Mouse (Mus musculus) CH12.LX (cell line): ENCODE data around the gene Nkx2-3. TPM values are rescaled to one million over a fixed set of nuclear protein-coding genes. Genes with fewer than 3 reads are reported as not detected.
A peak's percentile ranks its signal among the peaks of the same experiment; 100 is the strongest.

ENCODE experiments used
- DNase-seq: peaks from one replicate; pipeline ENCODE4 v3.0.0-alpha.2; 2013; ENCODE audit errors: extremely low read depth
- H3K27ac ChIP-seq: 2 replicates; pipeline ENCODE4 v1.5.1; 2012; ENCODE audit warnings: low read depth, mild to moderate bottlenecking, control low read depth, moderate library complexity; ENCODE audit not compliant: insufficient read depth
- H3K27me3 ChIP-seq: replicated peaks from 2 replicates; pipeline ENCODE3; 2012; ENCODE audit warnings: inconsistent platforms
- H3K36me3 ChIP-seq, 2 experiments: replicated peaks in 1 of 2; 2 replicates each; pipeline versions ENCODE3 to v1.6.1; 2012; ENCODE audit warnings: inconsistent platforms in 1 of 2, low read length in 1 of 2, mild to moderate bottlenecking in 1 of 2, mixed read lengths in 1 of 2, moderate library complexity in 1 of 2; ENCODE audit not compliant: control insufficient read depth in 1 of 2, insufficient read depth in 1 of 2
- H3K4me1 ChIP-seq, 2 experiments: 2 replicates each; pipeline ENCODE4 v1.6.1; 2012; ENCODE audit warnings: inconsistent platforms in 1 of 2, moderate library complexity in 1 of 2; ENCODE audit not compliant: insufficient read depth in 2 of 2, control insufficient read depth in 1 of 2
- H3K4me2 ChIP-seq: 2 replicates; pipeline ENCODE4 v1.6.1; 2012; ENCODE audit warnings: low read depth, mild to moderate bottlenecking, control low read depth; ENCODE audit not compliant: poor library complexity, insufficient read depth, severe bottlenecking
- H3K4me3 ChIP-seq, 3 experiments: fragments of 150-350 bp in 1 of 3; sonication (generic) in 1 of 3; replicated peaks in 1 of 3; 2 replicates each; pipeline versions ENCODE3 to v1.5.1; 2011 to 2012; ENCODE audit warnings: low read depth in 2 of 3, low read length in 2 of 3, mild to moderate bottlenecking in 2 of 3, moderate library complexity in 2 of 3, control low read depth in 1 of 3, improper control_type of control experiment in 1 of 3, inconsistent platforms in 1 of 3, mixed read lengths in 1 of 3; ENCODE audit not compliant: poor library complexity in 1 of 3
- H3K79me2 ChIP-seq: replicated peaks from 2 replicates; pipeline ENCODE4 v1.6.1; 2012; ENCODE audit warnings: mild to moderate bottlenecking, moderate library complexity; ENCODE audit not compliant: control insufficient read depth, poor library complexity, insufficient read depth, severe bottlenecking; ENCODE audit errors: extremely low read depth
- H3K9ac ChIP-seq: 2 replicates; pipeline ENCODE4 v1.6.1; 2012; ENCODE audit warnings: low read depth, mild to moderate bottlenecking, control low read depth, moderate library complexity; ENCODE audit not compliant: insufficient read depth
- H3K9me3 ChIP-seq: replicated peaks from 2 replicates; pipeline ENCODE3; 2012; ENCODE audit warnings: low read length, inconsistent platforms, mixed read lengths
- CHD1 ChIP-seq: IDR thresholded peaks from 2 replicates; pipeline ENCODE4 v1.6.1; 2012; ENCODE audit warnings: low read depth, low read length, improper control_type of control experiment, inconsistent platforms
- CTCF ChIP-seq, 2 experiments: IDR thresholded peaks in 1 of 2; conservative IDR thresholded peaks in 1 of 2; 2 replicates each; pipeline ENCODE4 v1.5.1; 2011 to 2012; ENCODE audit warnings: low read depth in 2 of 2, low read length in 2 of 2, improper control_type of control experiment in 1 of 2, inconsistent platforms in 1 of 2, mild to moderate bottlenecking in 1 of 2, moderate library complexity in 1 of 2
- E2F4 ChIP-seq: IDR thresholded peaks from 2 replicates; pipeline ENCODE4 v1.6.1; 2011; ENCODE audit warnings: low read depth, low read length, improper control_type of control experiment; ENCODE audit not compliant: insufficient replicate concordance
- ELF1 ChIP-seq: IDR thresholded peaks from 2 replicates; pipeline ENCODE4 v1.6.1; 2014; ENCODE audit warnings: low read depth, mild to moderate bottlenecking, inconsistent platforms, low read length, improper control_type of control experiment
- ETS1 ChIP-seq: conservative IDR thresholded peaks from 2 replicates; pipeline ENCODE4 v1.6.1; 2012; ENCODE audit warnings: low read depth, mild to moderate bottlenecking, inconsistent platforms, low read length, improper control_type of control experiment, moderate library complexity
- GABPA ChIP-seq: IDR thresholded peaks from 2 replicates; pipeline ENCODE4 v1.6.1; 2012; ENCODE audit warnings: low read depth, low read length, improper control_type of control experiment, inconsistent platforms; ENCODE audit not compliant: insufficient replicate concordance
- JUN ChIP-seq: IDR thresholded peaks from 2 replicates; pipeline ENCODE4 v1.6.1; 2011; ENCODE audit warnings: low read depth, mild to moderate bottlenecking, low read length, improper control_type of control experiment, moderate library complexity; ENCODE audit not compliant: insufficient read depth
- JUND ChIP-seq: conservative IDR thresholded peaks from 2 replicates; pipeline ENCODE4 v1.6.1; 2011; ENCODE audit warnings: low read depth, low read length, improper control_type of control experiment
- KAT2A ChIP-seq: IDR thresholded peaks from 2 replicates; pipeline ENCODE4 v1.6.1; 2012; ENCODE audit warnings: low read length, improper control_type of control experiment, inconsistent platforms; ENCODE audit not compliant: insufficient replicate concordance
- MAFK ChIP-seq: IDR thresholded peaks from 2 replicates; pipeline ENCODE4 v1.6.1; 2011; ENCODE audit warnings: low read length, improper control_type of control experiment; ENCODE audit not compliant: insufficient replicate concordance
- MEF2A ChIP-seq: IDR thresholded peaks from 2 replicates; pipeline ENCODE4 v1.6.1; 2014; ENCODE audit warnings: low read depth, mild to moderate bottlenecking, inconsistent platforms, low read length, improper control_type of control experiment, borderline replicate concordance
- MXI1 ChIP-seq: IDR thresholded peaks from 2 replicates; pipeline ENCODE4 v1.6.1; 2011; ENCODE audit warnings: mild to moderate bottlenecking, low read depth, low read length, improper control_type of control experiment
- PAX5 ChIP-seq: IDR thresholded peaks from 2 replicates; pipeline ENCODE4 v1.6.1; 2012; ENCODE audit warnings: low read length, inconsistent platforms, mixed read lengths
- POLR2A ChIP-seq: IDR thresholded peaks from 2 replicates; pipeline ENCODE4 v1.6.1; 2011; ENCODE audit warnings: low read depth, mild to moderate bottlenecking, improper control_type of control experiment, low read length
- SIN3A ChIP-seq: IDR thresholded peaks from 2 replicates; pipeline ENCODE4 v1.6.1; 2012; ENCODE audit warnings: low read length, improper control_type of control experiment, inconsistent platforms
- TBP ChIP-seq: conservative IDR thresholded peaks from 2 replicates; pipeline ENCODE4 v1.6.1; 2011; ENCODE audit warnings: low read depth, low read length, improper control_type of control experiment
- TCF12 ChIP-seq: IDR thresholded peaks from 2 replicates; pipeline ENCODE4 v1.6.1; 2014; ENCODE audit warnings: low read depth, mild to moderate bottlenecking, inconsistent platforms, low read length, improper control_type of control experiment
- UBTF ChIP-seq: IDR thresholded peaks from 2 replicates; pipeline ENCODE4 v1.6.1; 2012; ENCODE audit warnings: low read depth, mild to moderate bottlenecking, inconsistent platforms, low read length, improper control_type of control experiment, moderate library complexity
- USF1 ChIP-seq: IDR thresholded peaks from 2 replicates; pipeline ENCODE4 v1.6.1; 2014; ENCODE audit warnings: low read depth, mild to moderate bottlenecking, inconsistent platforms, low read length, improper control_type of control experiment
- USF2 ChIP-seq: conservative IDR thresholded peaks from 2 replicates; pipeline ENCODE4 v1.6.1; 2011; ENCODE audit warnings: low read depth, low read length, improper control_type of control experiment
- ZNF384 ChIP-seq: IDR thresholded peaks from 2 replicates; pipeline ENCODE4 v1.6.1; 2012; ENCODE audit warnings: low read depth, low read length, improper control_type of control experiment, inconsistent platforms
- dilution Hi-C: fragments of 300-500 bp; cut with MboI; formaldehyde crosslinking; loops from 2 replicates; pipeline ENCODE4 v1.14.3; 2020; ENCODE audit warnings: low sequenced_read_pairs; ENCODE audit not compliant: extremely low pct_unique_long_range_greater_than_20kb, extremely low pct_ligation_motif_present
- in situ Hi-C: fragments of 300-500 bp; cut with MboI; formaldehyde crosslinking; loops from 3 replicates; pipeline ENCODE4 v1.14.3; 2019; ENCODE audit warnings: low sequenced_read_pairs, low pct_ligation_motif_present, low pct_unique_long_range_greater_than_20kb, mixed read lengths
- polyA plus RNA-seq: library from polyadenylated mRNA; unstranded; fragments of >175 nt; gene quantifications from 2 replicates; pipeline ENCODE4 v1.2.1, GENCODE M21; 2012; ENCODE audit warnings: low read depth; ENCODE audit not compliant: insufficient read length
- total RNA-seq, 2 experiments: library from RNA; depleted of rRNA; stranded (reverse); fragments of 300-350 nt in 1 of 2; fragments of >200 nt in 1 of 2; gene quantifications; 2 replicates each; pipeline ENCODE4 v1.2.3; 2012 to 2014

Gene Nkx2-3
- total and polyA plus RNA-seq, 3 experiments = not detected

DNA sequence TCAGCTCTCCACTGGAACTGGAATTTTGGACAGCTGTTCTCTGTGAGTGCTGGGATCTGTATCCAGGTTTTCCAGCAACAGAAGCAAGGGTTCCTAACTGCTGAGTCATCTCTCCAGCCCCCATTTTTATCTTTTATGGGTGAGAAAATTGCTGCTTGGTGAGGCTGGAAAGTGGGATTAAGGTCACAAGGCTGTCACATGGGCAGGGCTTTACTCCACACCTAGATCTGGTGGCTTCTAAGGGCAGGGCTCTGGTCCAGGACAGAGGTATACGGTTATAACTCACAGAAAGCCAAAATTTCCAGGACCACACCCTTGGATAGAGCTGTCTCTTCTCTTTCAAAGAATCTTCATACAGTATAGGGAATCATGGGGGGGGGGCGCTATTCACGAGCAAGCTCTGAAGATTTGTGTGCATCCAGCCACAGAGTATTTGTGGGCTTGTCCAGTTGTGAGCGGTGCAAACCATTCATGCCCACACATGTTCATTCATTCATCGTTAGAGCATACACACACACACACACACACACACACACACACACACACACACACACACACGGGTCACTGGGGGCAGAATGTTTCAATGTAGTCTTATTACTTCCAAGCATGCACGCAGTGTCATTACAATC, 7.5 kb upstream of the Nkx2-3 start:
- dilution Hi-C loops = no loop called here
- H3K9me3 ChIP-seq = no peaks in the 10 kb centered on the region
- no peak overlapping the region for H3K27ac ChIP-seq
- H3K27me3 ChIP-seq = no peaks in the 10 kb centered on the region
- DNase-seq = no peak
- no peaks in the 10 kb centered on the region for H3K79me2 ChIP-seq
- H3K36me3 ChIP-seq = no peaks in the 10 kb centered on the region
- H3K4me3 ChIP-seq = no peak overlapping the region
- H3K4me1 ChIP-seq = peaks cover 0 to 23% of the 10 kb centered on the region in 2 experiments; a peak in 3 of 4 replicates
- no peak overlapping the region for H3K4me2 ChIP-seq
- H3K9ac ChIP-seq = no peak overlapping the region
- in situ Hi-C loops = no loop called here
- TF ChIP-seq KAT2A (no peak), JUND (no peak), GABPA (no peak), MEF2A (no peak), USF1 (no peak), ZNF384 (no peak), TBP (no peak), UBTF (no peak), MXI1 (no peak), CTCF (conservative IDR thresholded peaks at IDR 0.05 in 1 of 2, IDR thresholded peaks at IDR 0.05 in 1 of 2; ENCODE audit: low read depth in 2 of 2, low read length in 2 of 2) (no peak), SIN3A (no peak)

GRCm38 (mm10) chr19:43605666-43606551, 6.2 kb upstream of the Nkx2-3 start:
- no peaks in the 10 kb centered on the region for H3K79me2 ChIP-seq
- H3K27me3 ChIP-seq = no peaks in the 10 kb centered on the region
- peaks cover 6% of the 10 kb centered on the region for H3K9me3 ChIP-seq
- H3K4me1 ChIP-seq = peaks cover 0 to 23% of the 10 kb centered on the region in 2 experiments; a peak in 3 of 4 replicates
- DNase-seq = peak; percentile 59
- H3K4me2 ChIP-seq = no peak overlapping the region
- H3K36me3 ChIP-seq = no peaks in the 10 kb centered on the region
- in situ Hi-C loops = no loop called here
- dilution Hi-C loops = no loop called here
- H3K4me3 ChIP-seq = peak overlapping the region in 1 of 3 experiments; percentile 7
- no peak overlapping the region for H3K27ac ChIP-seq
- no peak overlapping the region for H3K9ac ChIP-seq
- no peak for TF ChIP-seq KAT2A
- TF ChIP-seq MAFK = no peak
- TF ChIP-seq ETS1 = no peak
- no peak for TF ChIP-seq JUN
- TF ChIP-seq CTCF (conservative IDR thresholded peaks at IDR 0.05 in 1 of 2, IDR thresholded peaks at IDR 0.05 in 1 of 2; ENCODE audit: low read depth in 2 of 2, low read length in 2 of 2) = no peak
- no peak for TF ChIP-seq TCF12
- TF ChIP-seq GABPA = no peak
- no peak for TF ChIP-seq E2F4
- TF ChIP-seq USF2 = no peak
- no peak for TF ChIP-seq PAX5
- TF ChIP-seq POLR2A = no peak
- TF ChIP-seq ZNF384 = no peak
- no peak for TF ChIP-seq USF1
- TF ChIP-seq SIN3A = no peak
- TF ChIP-seq ELF1 = no peak
- TF ChIP-seq CHD1 = no peak
